Mouse (Mus musculus) common myeloid progenitor, adult 5-6 weeks (primary cell): ENCODE measurements around the gene Ppp1r16b. TPM values are rescaled to one million over a fixed set of nuclear protein-coding genes. Genes with fewer than 3 reads are reported as not detected.

Source experiments
- ATAC-seq: replicated peaks from 2 replicates; pipeline ENCODE4 v1.8.0; 2016; ENCODE audit warnings: low read depth, mild to moderate bottlenecking, moderate TSS enrichment, inconsistent platforms; ENCODE audit not compliant: poor library complexity, severe bottlenecking
- total RNA-seq: library from RNA; stranded (forward); fragments of 200-1000, 187-1606 nt; gene quantifications from 2 replicates; pipeline ENCODE4 v1.2.3, GENCODE M21; 2017

Gene Ppp1r16b
- total RNA-seq, 1 experiment from 2014 or later, result 0.82 TPM

- ATAC-seq, result peak; percentile 65
Measured at GRCm38 (mm10) chr2:158667022-158667670, 1.9 kb downstream of the Ppp1r16b start.

DNA sequence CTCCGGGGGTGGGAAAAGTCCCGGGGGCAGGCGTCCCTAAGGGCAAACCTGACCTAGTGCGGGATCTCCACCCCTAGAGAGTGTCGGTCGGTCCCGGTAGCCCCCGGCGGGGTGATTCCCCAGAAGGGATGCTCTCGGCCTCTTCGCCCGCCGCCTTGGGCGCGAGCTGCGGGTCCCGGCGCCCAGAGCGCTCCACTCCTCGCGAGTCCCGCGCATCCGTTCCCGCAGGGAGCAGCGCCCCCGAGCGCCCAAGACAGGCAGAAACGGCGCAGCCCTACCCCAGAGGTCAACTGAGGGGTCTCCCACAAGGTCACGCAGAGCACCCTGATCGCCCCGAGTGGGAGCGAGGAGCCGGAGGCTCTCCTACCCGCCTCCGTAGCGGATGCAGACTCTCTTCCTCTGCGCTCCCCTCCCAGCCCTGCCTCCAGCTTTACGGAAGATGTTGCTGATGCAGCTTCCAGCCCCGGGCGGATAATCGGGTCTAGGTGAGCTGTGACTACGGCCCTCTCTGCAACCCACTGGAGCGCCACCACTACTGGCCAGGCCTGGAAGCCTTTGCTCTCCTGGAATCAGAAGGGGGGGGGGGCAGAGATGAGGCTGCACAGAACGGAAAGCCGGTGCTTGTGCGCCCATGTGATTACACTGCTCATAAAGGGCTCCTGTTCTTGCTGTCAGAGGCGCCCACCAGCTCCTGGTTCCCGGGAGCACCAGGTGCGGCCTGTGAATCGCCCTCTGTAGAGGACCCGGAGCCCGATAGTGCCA, 2.7 kb downstream of the Ppp1r16b start:
- ATAC-seq, result no peak

DNA sequence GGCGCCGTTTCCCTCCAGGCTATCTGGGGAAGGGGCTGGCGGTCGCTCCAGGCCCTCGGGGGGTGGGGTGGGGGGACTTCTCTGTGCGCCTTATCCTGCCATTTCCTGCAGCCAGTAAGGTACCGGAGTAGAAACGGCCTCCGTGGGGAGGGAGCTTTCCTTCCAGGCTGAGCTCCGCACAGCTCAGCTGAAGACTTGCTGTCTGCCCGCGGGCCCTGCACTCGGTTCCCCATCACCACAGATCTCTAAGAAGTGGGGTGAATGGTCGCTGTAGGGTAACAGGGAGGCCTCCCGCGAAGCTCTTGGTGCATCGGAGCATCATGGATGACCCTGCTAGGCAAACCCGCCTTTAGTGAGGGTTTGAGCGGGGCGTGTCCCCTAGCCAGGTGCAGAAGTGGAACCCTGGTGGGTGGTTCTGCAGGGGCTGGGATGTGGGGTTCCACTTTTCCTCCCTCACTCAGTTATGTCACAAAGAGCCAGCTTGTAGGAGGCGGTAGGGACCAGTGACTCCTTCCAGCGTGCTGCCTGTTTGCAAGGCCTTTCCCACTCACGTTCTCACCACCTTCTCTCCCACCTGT, 3.3 kb downstream of the Ppp1r16b start:
- ATAC-seq, result no peak

- no peak for ATAC-seq
Measured at GRCm38 (mm10) chr2:158669199-158670195, 4.3 kb downstream of the Ppp1r16b start.

DNA sequence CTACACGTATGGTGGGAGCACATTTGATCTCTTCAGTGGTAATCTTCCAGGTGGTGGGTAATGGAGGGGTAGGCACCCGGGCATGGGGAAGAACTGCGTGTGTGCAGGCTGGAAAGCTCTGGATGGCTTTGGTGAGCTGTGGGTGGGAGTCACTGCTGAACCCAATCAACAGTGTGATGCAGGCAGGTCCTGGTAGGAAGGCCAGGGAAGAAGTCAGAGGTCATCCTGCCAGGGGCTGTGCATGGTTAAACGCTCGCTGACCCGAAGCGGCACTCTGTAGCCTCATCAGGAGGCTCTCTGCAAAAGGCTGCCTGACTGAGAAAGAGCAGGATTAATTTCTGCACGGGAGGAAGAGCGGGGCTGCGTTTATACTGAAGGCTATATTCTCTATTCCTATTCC, 5.4 kb downstream of the Ppp1r16b start:
- no peak for ATAC-seq

GRCm38 (mm10) chr2:158672829-158673228, 7.6 kb downstream of the Ppp1r16b start:
- ATAC-seq, result peak; percentile 43

- ATAC-seq, result no peak
Measured at GRCm38 (mm10) chr2:158673493-158673892, 8.3 kb downstream of the Ppp1r16b start.

GRCm38 (mm10) chr2:158674131-158674530, 8.9 kb downstream of the Ppp1r16b start:
- ATAC-seq, result no peak

DNA sequence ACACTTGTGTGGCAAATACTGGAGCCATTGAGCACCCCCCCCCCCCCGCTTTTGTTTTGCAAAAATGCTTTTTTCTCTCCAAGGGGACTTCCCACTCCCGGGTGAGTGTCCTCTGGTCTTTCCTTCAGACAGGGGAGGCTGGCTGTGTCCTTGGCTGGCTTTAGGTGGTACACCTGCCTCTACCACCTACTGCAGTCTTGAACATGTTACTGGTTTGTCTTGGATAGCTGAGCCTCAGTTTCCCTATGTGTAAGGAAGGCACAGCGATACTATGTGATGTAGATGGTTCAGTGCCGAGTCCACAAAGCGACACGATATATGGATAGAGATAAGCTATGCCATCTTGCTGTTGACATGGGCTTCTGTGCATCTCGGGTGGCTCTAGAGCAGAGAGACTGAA, 9.6 kb downstream of the Ppp1r16b start:
- ATAC-seq, result no peak

DNA sequence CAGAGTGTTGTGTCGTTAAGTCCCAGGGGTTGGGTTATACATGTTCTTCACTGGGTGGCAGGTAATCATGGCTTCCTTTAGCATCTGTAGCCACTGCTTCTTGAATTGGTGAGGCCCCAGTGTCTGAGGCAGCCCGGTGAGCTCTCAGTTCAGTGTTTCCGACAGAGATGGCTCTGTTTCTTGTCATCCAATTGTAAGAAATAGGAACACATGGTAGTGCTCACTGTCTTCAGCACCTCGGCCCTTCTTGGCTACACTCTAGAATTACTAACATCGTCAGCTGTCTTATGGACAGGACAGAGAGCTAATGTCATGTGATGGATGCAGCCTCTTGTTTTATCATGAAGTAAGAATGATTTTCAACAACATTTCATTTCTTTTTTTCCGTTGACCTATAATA, 10.0 kb downstream of the Ppp1r16b start:
- ATAC-seq, result no peak

GRCm38 (mm10) chr2:158675907-158676533, 10.8 kb downstream of the Ppp1r16b start:
- no peak for ATAC-seq

DNA sequence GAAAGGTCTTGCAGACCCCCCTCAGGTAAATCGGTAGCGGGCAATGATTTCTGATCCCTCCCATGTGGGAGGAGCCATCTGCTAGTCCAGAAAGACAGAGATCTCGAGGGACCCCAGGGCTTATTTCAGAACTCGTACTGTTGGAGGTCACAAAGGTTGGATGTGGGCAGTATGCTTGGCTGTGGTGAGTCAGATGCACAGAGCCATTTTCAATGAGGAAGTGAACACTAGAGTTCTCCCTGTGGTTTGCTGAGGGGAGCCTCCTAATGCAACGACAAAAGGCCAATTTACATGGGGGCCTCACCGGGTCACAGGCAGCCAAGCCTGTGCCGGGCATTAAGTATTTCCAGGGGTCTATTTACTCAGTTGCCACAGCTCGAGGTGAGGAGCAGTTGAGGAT, 12.7 kb downstream of the Ppp1r16b start:
- peak; percentile 90 for ATAC-seq

GRCm38 (mm10) chr2:158679091-158679490, 13.9 kb downstream of the Ppp1r16b start:
- no peak for ATAC-seq

DNA sequence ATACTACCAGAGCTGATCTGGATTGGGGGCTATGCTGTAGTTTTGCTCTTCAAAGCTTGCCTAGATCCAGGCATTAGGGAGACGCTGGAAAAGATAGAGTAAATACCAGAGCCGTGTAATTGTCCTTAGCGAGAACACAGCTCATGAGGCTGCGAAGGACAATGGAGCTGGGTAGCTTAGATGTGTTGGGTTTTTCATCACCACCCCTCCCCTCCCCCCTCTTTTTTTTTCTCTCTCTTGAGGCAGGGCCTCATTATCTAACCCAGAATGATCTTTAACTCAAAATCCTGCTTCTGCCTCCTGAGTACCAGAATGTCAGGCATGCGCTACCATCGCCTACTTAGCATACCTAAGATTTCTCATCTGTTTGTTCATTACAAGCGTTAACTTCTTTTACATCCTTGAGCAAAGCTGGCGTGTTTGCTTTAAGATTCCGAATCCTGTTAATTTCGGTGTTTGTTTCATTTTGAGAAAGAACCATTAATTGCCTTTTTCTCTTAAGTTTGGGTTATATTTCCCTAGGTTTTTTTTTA, 15.2 kb downstream of the Ppp1r16b start:
- no peak for ATAC-seq

DNA sequence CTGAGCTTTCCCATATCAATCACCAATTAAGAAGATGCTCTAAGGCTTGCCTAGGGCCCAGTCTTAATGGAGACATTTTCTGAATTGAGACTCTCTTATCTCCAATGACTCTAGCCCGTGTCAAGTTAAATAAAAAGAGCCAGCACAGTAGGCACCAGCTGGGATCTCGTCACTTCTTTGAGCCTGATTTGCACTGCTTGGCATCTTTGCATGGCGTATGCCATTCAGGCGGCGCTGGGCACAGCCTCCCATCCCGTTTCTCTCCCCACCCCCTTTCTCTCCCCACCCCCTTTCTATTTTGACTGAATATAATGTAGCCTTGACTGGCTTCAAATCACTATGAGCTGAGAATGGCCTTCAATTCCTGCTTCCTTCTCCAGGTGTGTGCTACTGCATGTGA, 16.5 kb downstream of the Ppp1r16b start:
- no peak for ATAC-seq

- peak; percentile 57 for ATAC-seq
Measured at GRCm38 (mm10) chr2:158682344-158683037, 17.3 kb downstream of the Ppp1r16b start.

DNA sequence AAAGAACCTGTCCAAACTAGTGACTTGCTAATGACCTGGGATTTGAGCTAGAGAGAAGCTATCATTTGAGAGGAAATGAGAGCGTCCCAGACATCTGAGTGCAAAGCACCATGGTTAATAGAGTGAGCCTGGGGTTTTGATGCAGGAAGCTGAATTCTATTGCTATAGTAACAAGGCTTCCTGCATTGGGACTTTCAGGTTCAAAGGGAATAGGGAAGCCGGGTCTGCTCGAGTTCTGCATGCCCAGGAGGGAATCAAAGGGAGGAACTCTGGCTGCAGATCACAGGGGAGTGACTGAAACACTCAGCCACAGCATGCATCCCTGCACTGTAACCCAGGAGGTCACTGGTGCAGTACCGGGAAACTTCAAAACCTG, 17.8 kb downstream of the Ppp1r16b start:
- peak; percentile 82 for ATAC-seq

DNA sequence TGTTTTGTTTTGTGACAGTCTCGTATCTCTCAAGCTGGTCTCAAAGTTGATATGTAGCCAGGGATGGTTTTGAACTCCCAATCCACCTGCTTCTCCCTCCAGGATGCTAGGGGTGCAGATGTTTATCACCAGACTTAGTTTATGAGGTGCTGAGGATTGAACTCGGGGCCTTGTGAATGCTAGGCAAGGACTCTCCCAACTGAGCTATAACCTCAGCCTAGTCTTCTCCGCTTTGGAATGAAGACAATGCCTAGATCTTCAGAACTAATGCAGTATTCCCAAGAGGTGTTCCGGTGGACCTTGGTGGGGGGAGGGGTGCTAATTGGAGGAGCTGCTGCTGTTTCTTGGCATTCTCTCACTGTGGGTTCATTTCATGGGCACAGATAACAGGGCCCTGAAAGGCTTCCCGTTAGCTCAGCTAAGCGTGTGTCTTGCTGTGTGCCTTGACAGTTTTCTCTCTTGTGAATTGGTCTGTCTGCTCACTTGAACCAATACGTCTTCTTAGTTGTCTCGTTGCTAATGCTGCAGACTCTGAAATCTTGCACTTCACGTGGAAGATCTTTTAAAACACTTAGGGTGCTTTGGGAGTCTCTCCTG, 19.1 kb downstream of the Ppp1r16b start:
- no peak for ATAC-seq

GRCm38 (mm10) chr2:158684910-158685309, 19.7 kb downstream of the Ppp1r16b start:
- no peak for ATAC-seq
